Mouse (Mus musculus) ovary, postnatal 36 days (tissue): ENCODE data around the gene Zscan5b.
A peak's percentile ranks its signal among the peaks of the same experiment; 100 is the strongest.
"Not testable (repeated sequence)": the region's sequence is repeated elsewhere in the genome, so short reads cannot be mapped to it uniquely, and the experiment has no call there.

ENCODE experiments used
- DNase-seq: peaks from one replicate; pipeline ENCODE4 v3.0.0; 2022; ENCODE audit warnings: low spot score, mixed read lengths

Gene Zscan5b

GRCm38 (mm10) chr7:6244361-6245292 is 22.5 kb downstream of the Zscan5b start:
- no peak for DNase-seq

GRCm38 (mm10) chr7:6252410-6252809 is 30.3 kb downstream of the Zscan5b start, which contains the start of gene Epp13:
Gene Epp13, plus strand, starts transcription at chr7:6252710.
- no peak for DNase-seq

DNA sequence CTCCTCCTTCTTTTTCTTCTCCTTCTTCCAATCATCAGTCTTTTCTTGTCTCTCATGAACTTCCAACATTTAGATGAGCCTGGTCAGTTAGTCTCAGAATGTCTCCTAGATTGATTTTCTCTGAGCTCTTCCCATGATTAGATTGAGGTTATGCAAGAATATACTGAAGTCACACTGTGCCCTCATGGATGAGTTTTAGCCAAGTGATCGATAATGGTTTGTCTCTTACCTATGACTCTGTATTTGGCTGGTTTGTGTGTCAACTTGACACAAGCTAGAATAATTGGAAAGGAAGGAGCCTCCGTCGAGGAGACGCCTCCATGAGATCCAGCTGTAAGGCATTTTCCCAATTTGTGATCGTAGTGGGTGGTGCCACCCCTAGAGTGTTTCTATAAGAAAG is 32.4 kb downstream of the Zscan5b start:
- no peak for DNase-seq

DNA sequence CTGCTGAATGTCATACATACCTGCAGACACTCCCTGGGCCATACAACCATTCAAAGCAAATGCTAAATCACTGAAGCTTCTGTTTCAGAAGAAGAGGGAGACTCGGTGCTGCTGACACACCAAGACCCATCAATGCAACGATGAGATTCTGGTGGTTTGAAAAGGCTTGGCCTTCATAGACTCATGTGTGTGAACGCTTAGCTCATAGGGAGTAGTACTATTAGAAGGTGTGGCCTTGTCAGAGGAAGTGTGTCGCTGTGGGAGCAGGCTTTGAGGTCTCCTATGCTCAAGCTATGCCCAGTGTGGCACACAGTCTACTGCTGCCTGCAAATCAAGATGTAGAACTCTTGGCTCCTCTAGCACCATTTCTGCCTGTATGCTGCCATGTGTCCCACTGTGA is 35.3 kb downstream of the Zscan5b start:
- no peak for DNase-seq

DNA sequence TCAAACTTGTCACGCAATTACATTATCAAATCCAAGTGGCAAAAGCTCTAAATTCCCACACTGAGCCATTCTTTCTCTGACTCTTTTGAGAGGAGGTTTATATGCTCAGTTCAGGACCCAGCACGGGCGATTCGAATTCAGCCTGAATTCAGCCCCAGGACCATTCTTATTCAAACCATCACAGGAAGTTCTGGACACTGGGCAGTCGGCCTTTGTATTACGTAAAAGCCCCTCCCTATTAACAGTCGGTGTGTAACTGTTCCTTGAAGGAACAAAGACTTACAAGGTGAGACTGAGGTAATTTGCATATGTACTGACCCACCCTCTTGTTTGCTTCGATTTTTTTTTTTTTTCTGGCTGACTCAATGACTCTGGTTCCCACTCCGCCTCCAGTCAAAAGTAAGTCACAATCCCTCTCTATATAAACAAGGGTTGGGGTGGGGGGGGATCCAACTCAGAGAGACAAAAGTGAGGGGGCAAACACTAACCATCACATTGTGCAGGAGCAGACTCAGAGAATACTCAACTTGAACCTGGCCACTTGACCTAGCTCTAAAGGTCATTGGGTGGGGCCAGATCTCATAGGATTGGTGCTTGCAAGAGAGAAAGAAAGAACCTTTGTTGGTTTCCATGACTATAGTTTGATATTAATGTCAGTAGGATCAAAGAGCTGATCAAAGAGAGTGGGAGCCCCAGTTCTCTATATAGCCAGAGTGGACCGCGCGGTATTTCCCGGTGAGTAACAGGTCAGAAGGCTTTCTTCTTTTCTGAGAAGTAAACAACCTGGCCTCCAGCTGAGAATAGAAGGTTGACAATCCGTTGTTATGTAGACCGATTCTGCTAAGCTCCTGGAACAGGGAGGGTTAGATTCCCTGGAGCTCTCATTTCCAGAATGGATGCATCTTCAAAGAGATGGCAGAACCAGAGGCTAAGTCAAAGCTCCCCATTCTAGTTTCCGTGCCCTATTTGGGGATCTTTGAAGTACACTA is 36.4 kb downstream of the Zscan5b start:
- DNase-seq = no peak

DNA sequence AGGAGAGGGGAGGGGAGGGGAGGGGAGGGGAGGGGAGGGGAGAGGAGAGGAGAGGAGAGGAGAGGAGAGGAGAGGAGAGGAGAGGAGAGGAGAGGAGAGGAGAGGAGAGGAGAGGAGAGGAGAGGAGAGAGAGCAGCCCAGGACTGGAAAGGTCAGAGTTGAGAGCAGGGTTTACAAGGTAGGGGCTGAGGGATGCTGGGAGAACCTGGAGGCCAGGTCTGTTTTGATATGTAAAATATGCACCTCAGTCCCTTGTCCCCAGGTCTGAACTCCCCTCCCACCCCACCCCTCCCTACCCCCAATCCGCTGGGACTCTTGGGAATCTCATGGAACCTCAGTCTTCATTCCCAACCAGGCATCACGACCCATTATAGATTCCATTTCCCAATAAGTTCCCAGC is 37.9 kb downstream of the Zscan5b start:
- DNase-seq = not testable (repeated sequence)

DNA sequence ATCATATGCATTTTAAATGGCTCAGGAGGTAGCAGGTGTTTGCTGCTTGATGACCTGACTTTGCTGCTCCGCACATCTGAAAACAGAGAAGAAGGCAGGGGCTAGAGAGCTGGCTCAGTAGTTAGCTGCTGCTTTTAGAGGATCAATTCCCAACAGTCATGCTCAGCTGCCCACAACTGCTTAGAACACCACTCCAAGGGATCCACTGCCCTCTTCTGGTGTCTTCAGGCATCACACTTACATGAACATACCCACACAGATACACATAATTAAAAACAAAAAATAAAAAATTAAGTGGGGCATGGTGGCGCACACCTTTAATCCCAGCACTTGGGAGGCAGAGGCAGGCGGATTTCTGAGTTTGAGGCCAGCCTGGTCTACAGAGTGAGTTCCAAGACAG is 40.0 kb downstream of the Zscan5b start:
- DNase-seq = no peak

- no peak for DNase-seq
Observed at GRCm38 (mm10) chr7:6262984-6263383, 40.9 kb downstream of the Zscan5b start.

- no peak for DNase-seq
Observed at GRCm38 (mm10) chr7:6265695-6266094, 43.6 kb downstream of the Zscan5b start.

DNA sequence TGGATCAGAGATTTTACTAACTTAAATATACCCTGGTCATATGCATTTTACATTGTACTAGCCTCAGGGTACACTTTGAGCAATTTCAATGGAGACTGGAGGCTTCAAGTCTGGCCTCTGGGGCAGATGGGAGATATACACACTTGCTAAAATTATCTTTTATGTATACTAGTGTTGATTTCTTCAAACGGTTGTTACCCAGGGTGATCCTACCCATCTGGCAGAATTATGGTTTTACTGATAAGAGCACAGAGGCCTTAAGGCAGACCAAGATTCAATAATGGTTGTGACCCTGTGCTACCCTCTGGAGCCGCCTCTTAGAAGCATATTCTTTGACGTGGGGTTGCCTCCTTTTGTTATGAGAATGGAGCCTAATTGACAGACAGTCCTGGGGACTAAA is 55.8 kb downstream of the Zscan5b start:
- DNase-seq = no peak

DNA sequence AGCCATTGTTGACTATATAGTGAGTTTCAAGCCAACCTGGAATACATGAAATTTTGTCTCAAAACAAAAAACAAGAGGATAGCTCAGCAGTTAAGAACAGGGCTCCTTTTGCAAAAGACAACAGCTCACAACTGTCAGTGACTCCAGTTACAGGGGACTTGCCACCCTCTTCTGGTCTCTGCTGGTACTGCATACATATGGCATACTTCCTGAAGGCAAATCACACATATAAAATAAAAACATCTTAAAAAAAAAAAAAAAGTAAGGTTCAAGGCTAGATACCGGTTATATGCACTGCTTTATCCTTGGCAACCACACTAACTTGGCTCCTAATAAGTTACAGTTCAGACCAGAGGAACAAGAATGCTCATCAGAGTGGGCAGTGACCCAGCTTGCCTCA is 60.7 kb downstream of the Zscan5b start:
- peak; percentile 27 for DNase-seq

- peak; percentile 71 for DNase-seq
Observed at GRCm38 (mm10) chr7:6283451-6284075, 61.5 kb downstream of the Zscan5b start.

DNA sequence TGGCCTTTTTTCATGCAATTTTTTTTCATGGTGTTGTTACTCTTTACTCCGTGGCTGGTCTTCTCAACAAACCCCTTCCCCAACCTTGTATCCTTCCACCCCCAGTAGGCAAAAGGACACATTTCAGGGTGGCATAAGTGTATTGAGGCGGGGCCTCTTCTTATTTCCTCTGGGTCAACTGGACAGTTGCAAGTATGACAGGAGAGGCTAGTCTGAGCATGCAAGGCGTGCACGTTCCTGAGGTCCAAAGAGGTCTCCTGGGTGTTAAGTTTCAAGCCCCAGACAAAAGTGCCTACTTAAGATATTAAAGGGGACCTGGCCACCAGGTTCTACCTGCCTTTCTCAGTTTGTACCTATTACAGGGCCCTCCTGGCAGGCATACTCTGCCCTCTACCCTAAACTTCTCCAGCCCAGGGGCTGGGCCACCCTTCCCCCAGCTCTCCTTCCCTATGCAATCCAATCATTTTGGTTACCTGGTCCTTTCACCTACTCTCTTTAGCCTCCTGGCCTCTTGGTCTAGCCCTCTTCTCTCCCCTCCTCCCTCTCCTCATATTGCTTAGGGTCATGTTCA is 62.4 kb downstream of the Zscan5b start:
- DNase-seq = no peak

- no peak for DNase-seq
Observed at GRCm38 (mm10) chr7:6285366-6285765, 63.3 kb downstream of the Zscan5b start.

- DNase-seq = peak; percentile 99
Observed at GRCm38 (mm10) chr7:6285842-6286705, 64.0 kb downstream of the Zscan5b start, which contains the start of gene Zfp667. Gene Zfp667, plus strand, starts transcription at chr7:6286579.

DNA sequence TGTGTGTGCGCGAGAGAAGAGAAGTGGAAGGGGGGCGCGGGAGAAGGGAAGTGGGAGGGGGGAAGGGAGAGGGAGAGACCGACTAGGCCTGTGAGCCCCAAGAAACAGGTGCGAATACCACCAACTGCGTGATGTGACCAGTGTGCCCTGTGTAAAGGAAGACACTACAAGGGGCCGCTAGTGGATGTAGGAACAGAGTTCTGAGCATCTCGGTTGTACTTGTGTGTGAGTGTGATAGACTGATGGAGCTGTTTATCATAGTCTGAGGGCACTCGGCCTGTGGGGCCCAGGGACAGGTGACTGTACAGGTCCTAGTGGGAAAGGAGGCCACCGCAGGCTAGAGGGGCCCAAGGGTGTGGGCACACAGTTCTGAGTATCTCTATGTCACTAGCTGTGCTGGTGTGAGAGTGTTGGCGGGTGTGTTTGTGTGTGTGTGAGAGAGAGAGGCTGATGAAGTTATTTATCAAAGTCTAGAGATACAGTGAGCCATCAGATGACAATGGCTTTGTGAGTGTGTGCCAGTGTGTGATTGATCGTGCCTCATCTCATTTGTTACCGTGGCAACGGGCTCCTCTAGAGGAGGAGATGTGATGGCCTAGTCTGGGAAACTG is 64.9 kb downstream of the Zscan5b start:
- DNase-seq = peak; percentile 6
